Mouse (Mus musculus) heart, postnatal 0 days (tissue): Measurements from ENCODE around the gene Fxyd2.

Experiments
- CTCF ChIP-seq: IDR thresholded peaks from 2 replicates; pipeline ENCODE4 v1.5.1; 2016; ENCODE audit warnings: antibody characterized with exemption, control low read depth, low read depth
- EP300 ChIP-seq: IDR thresholded peaks from 2 replicates; pipeline ENCODE4 v1.6.1; 2016; ENCODE audit warnings: antibody characterized with exemption, low read depth

DNA sequence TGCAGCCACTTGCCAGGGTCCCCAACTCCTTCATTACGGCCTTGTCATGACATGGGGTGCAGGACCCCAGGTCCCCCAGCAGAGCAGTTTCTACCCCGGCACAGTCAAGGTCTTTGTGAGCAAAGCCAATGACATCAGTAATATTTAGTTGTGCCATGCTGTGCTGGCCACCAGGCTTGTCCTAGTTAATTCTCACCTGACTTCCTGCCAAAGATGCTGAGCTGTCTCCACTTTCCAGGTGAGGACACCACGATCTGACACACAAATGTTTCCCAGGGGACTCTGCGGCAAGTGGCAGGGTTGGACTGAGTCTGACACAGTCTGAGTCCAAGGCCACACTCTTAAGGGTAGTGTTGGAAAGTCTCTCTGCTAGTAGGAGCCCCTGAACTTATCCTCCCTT, 27.0 kb downstream of the Fxyd2 start, which contains the start of gene Dscaml1:
- TF ChIP-seq CTCF = no peak
- TF ChIP-seq EP300 = no peak
